Mouse (Mus musculus) stomach, embryonic 14.5 days (tissue): ENCODE measurements around the gene Twist2. TPM values are rescaled to one million over a fixed set of nuclear protein-coding genes. Genes with fewer than 3 reads are reported as not detected.

Source experiments
- ATAC-seq: fragments of 200-750 bp; cut with Nextera tagmentation; 2 replicates; pipeline ENCODE4 v1.8.0; 2017; ENCODE audit warnings: low read depth, moderate TSS enrichment; ENCODE audit not compliant: insufficient number of reproducible peaks, insufficient read depth, low FRiP score
- H3K27ac ChIP-seq: fragments of 300-500 bp; sonication (generic); 2 replicates; pipeline ENCODE4 v1.5.1; 2014; ENCODE audit warnings: mild to moderate bottlenecking, low read length, moderate library complexity, mixed read lengths
- H3K27me3 ChIP-seq: fragments of 300-500 bp; sonication (generic); 2 replicates; pipeline ENCODE4 v1.6.1; 2014; ENCODE audit warnings: low read length, control low read depth, mixed read lengths; ENCODE audit not compliant: control insufficient read depth, insufficient read depth
- H3K36me3 ChIP-seq: fragments of 300-500 bp; sonication (generic); 2 replicates; pipeline ENCODE4 v1.6.1; 2014; ENCODE audit warnings: mild to moderate bottlenecking, control low read depth, low read length, moderate library complexity, mixed read lengths; ENCODE audit not compliant: control insufficient read depth, insufficient read depth
- H3K4me1 ChIP-seq: fragments of 300-500 bp; sonication (generic); 2 replicates; pipeline ENCODE4 v1.6.1; 2014; ENCODE audit warnings: low read length, control low read depth, mixed read lengths; ENCODE audit not compliant: control insufficient read depth, insufficient read depth
- H3K4me2 ChIP-seq: fragments of 300-500 bp; sonication (generic); replicated peaks from 2 replicates; pipeline ENCODE4 v1.6.1; 2014; ENCODE audit warnings: low read depth, low read length, control low read depth
- H3K4me3 ChIP-seq: fragments of 300-500 bp; sonication (generic); 2 replicates; pipeline ENCODE4 v1.5.1; 2014; ENCODE audit warnings: low read depth, low read length, control low read depth
- H3K9ac ChIP-seq: fragments of 300-500 bp; sonication (generic); replicated peaks from 2 replicates; pipeline ENCODE4 v1.6.1; 2014; ENCODE audit warnings: low read depth, mild to moderate bottlenecking, control low read depth, low read length, moderate library complexity, mixed read lengths
- H3K9me3 ChIP-seq: fragments of 300-500 bp; sonication (generic); 2 replicates; pipeline ENCODE4 v1.6.1; 2016; ENCODE audit warnings: low read depth, low read length, control low read depth; ENCODE audit not compliant: control insufficient read depth
- whole genome bisulfite sequencing: fragments of 180-500 bp; shearing (Covaris S2); extraction: QIAGEN DNeasy Blood & Tissue Kit; methylation state at CpG from one replicate; pipeline ENCODE4 v1.1.7; 2014; 5-methylcytosine and 5-hydroxymethylcytosine counted together
- polyA plus RNA-seq: library from polyadenylated mRNA; unstranded; fragments of >200 nt; fragmentation: Nextera tagmentation; extraction: Ambion mirVana; gene quantifications from 2 replicates; pipeline ENCODE4 v1.2.1, GENCODE M21; 2014

The Twist2 gene
- polyA plus RNA-seq, 1 experiment from 2014 or later = 10.7 TPM

DNA sequence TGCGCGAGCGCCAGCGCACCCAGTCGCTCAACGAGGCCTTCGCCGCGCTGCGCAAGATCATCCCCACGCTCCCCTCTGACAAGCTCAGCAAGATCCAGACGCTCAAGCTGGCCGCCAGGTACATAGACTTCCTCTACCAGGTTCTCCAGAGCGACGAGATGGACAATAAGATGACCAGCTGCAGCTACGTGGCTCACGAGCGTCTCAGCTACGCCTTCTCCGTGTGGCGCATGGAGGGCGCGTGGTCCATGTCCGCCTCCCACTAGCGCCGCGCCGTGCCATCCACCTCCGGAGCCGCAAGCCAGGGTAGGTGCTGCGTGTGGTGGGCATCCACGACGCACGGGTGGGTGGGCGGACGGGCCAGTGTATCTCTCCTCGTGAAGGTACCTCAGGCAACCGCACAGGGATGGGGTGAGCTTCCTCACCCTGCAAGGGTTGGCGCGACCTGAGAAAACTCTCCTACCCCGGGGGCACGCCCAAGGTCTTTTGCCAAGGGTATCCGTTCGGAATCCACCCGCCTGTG is 644 bp downstream of the Twist2 start:
- H3K4me3 ChIP-seq = peak overlapping the region; percentile 52
- peak overlapping the region; percentile 58; the same call in 1 of the 2 replicates for H3K27ac ChIP-seq
- H3K4me2 ChIP-seq = peak overlapping the region; percentile 89
- 1% methylated on average over 45 of the region's 45 CpGs for WGBS
- H3K36me3 ChIP-seq = no peaks in the 10 kb centered on the region
- peaks cover 20% of the 10 kb centered on the region; the same call in 1 of the 2 replicates for H3K27me3 ChIP-seq
- no peaks in the 10 kb centered on the region for H3K9me3 ChIP-seq
- H3K4me1 ChIP-seq = peaks cover 7% of the 10 kb centered on the region; the same call in 1 of the 2 replicates
- no peak for ATAC-seq
- H3K9ac ChIP-seq = peak overlapping the region; percentile 45

DNA sequence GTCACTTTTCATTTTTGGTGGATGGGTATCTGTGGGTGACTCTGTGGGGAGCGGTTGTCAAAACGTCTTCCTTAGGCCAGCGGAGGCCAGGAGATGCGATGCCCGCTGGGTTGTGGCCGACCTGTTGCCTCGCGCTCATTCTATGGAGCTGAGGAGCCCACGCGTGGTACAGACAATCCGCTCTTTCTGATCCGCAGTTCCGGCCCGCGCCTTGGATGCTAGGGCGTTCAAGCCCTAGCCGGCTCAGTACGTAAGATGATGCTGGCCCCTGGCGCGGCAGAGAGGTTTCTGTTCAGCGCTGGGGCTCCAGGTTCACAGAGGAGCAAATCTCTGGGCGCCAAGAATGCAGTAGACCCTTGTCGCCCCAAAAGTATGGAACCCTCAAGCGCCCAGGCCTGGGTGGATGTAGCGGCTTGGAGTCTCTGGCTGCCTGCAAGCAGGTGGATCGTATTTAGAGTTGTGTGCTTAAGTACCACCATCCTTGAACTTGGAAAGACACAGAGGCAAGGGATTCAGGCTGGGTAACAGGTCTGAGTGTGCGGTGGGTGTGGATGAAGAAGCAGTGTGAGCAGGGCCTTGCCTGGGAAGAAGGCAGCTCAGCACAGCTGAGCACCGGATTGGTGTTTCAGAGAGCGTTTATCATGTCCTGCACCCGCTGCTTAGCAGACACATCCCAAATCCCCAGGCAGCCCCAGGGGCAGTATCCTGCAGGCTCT is 1.3 kb downstream of the Twist2 start:
- 0 out of 2 replicates have a peak overlapping the region, but pooled peaks have one; percentile 29 for H3K27ac ChIP-seq
- peak overlapping the region; percentile 89 for H3K4me2 ChIP-seq
- H3K4me3 ChIP-seq = peak overlapping the region; percentile 52
- H3K9ac ChIP-seq = peak overlapping the region; percentile 45; the same call in 1 of the 2 replicates
- no peaks in the 10 kb centered on the region for H3K36me3 ChIP-seq
- H3K27me3 ChIP-seq = peaks cover 20% of the 10 kb centered on the region; the same call in 1 of the 2 replicates
- WGBS = 7% methylated on average over 30 of the region's 30 CpGs
- H3K4me1 ChIP-seq = peaks cover 7% of the 10 kb centered on the region; the same call in 1 of the 2 replicates
- ATAC-seq = no peak
- H3K9me3 ChIP-seq = no peaks in the 10 kb centered on the region

DNA sequence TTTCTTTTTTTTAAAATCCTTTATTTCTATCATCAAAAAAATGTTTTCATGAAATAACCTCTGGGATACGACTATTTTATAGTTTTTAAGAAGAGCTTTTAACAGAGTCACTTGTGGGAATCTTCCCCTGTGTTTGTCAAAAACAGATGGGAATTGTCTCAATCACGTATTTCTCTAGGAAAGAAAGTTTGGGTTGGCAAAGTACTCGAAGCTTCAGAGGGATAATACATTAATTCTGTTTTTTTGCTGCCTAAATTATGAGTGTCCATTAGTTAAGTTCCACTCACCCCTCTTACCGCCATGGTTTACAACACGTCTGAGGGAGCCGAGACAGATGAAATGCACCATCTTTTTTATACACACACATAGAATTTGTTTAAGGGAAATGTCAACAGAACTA is 2.2 kb downstream of the Twist2 start:
- Histone ChIP-seq H3K4me2 (0 out of 2 replicates have a peak overlapping the region, but pooled peaks have one; percentile 12), H3K4me3 (peak overlapping the region; percentile 52; the same call in 1 of the 2 replicates), H3K27ac (no peak overlapping the region), H3K9ac (no peak overlapping the region), H3K4me1 (peaks cover 7% of the 10 kb centered on the region; the same call in 1 of the 2 replicates), H3K27me3 (peaks cover 20% of the 10 kb centered on the region; the same call in 1 of the 2 replicates), H3K9me3 (no peaks in the 10 kb centered on the region), H3K36me3 (no peaks in the 10 kb centered on the region)
- no peak for ATAC-seq
- 28% methylated on average over 6 of the region's 6 CpGs for WGBS

DNA sequence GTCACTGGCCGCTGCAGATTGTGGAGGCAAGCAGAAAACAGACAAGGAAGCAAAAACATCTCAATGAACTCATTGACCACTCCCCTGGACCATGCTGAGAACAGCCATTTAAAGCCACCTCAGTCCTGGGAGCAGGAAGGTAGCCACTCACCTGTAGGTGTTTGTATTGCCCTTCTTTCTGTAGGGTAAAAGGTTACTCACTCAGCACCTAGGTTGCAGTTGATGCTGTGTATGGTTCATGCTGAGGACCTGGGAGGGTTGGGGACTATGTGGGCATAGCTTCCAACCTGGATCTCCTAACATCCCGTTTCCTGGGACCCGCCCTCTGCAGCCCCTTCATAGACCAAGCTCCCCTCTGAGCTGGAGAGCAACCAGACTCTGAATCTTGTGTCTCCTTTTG is 14.8 kb downstream of the Twist2 start:
- 72% methylated on average over 3 of the region's 3 CpGs for WGBS
- no peaks in the 10 kb centered on the region for H3K9me3 ChIP-seq
- H3K4me2 ChIP-seq = no peak overlapping the region
- no peak overlapping the region for H3K4me3 ChIP-seq
- no peak for ATAC-seq
- no peaks in the 10 kb centered on the region for H3K27me3 ChIP-seq
- peaks cover 3% of the 10 kb centered on the region; the same call in 1 of the 2 replicates for H3K4me1 ChIP-seq
- no peaks in the 10 kb centered on the region for H3K36me3 ChIP-seq
- no peak overlapping the region for H3K9ac ChIP-seq
- no peak overlapping the region for H3K27ac ChIP-seq

DNA sequence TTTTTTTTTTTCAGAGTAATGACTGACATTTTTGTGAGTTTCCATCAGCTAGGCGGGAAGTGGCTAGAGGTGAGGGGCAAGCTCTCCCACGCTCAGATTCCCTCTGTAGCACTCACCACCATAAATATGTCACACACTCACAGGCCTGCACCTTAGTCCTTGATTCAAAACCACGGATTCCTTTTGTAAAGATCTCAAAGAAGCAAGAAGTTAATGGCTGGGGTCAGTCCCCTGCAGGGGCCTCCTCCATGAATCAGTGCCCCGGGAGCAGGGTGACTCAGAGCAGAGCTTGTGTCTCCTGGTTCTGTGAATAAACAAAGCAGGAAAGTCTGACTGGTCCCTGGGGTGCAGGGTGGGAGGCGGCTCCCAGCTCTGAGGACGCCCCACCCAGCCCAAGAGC is 15.3 kb downstream of the Twist2 start:
- Histone ChIP-seq H3K36me3 (no peaks in the 10 kb centered on the region), H3K9ac (no peak overlapping the region), H3K27ac (no peak overlapping the region), H3K27me3 (no peaks in the 10 kb centered on the region), H3K4me2 (no peak overlapping the region), H3K4me3 (no peak overlapping the region), H3K4me1 (peaks cover 3% of the 10 kb centered on the region; the same call in 1 of the 2 replicates), H3K9me3 (no peaks in the 10 kb centered on the region)
- ATAC-seq = peak; percentile 80; the same call in 1 of the 2 replicates
- 13% methylated on average over 6 of the region's 6 CpGs for WGBS

DNA sequence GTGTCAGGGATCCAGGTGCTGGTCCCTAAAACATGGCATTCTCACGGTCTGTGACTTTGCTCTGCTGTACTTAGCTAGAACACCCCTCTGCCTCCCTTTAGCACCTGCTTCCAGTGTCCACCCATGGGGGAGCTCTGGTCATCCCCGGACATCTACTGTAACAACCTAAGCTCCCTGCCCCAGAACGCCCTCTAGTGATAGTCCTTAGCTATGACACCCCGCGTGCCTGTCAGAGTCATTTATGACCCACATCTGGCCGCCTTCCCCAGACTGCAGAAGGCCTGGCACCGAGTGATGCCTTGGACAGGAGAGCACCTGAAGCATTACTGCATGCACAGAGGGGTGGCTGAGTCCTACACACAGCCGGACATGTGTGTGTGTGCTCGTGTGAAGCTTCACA is 18.0 kb downstream of the Twist2 start:
- H3K36me3 ChIP-seq = no peaks in the 10 kb centered on the region

DNA sequence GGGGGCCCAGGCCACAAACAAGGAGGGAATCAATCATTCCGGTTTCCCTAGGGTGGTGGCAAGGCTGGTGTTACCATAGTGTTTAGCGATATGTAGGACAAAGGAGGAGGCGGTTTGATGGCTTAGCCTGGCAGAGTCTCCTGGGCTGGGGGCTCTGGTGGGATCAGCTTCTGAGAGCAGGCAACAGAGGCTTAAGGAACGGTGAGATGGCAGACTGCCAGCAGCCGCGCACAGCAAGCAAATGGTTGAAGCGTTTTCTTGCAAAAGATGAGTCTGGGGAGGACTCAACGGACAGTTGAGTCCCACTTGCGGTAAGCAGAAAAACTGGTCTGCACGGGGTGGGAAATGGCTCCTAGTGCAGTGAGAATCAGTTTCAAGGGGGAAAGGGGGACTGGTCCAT is 19.3 kb downstream of the Twist2 start:
- WGBS = 57% methylated on average over 10 of the region's 10 CpGs

More for the DNA sequence above, 18.0 kb downstream of the Twist2 start:
- H3K4me2 ChIP-seq = no peak overlapping the region
- WGBS = 66% methylated on average over 9 of the region's 9 CpGs
- peaks cover 3% of the 10 kb centered on the region; the same call in 1 of the 2 replicates for H3K4me1 ChIP-seq
- no peaks in the 10 kb centered on the region for H3K9me3 ChIP-seq
- no peaks in the 10 kb centered on the region for H3K27me3 ChIP-seq
- ATAC-seq = no peak
- H3K9ac ChIP-seq = no peak overlapping the region
- H3K27ac ChIP-seq = no peak overlapping the region
- no peak overlapping the region for H3K4me3 ChIP-seq

DNA sequence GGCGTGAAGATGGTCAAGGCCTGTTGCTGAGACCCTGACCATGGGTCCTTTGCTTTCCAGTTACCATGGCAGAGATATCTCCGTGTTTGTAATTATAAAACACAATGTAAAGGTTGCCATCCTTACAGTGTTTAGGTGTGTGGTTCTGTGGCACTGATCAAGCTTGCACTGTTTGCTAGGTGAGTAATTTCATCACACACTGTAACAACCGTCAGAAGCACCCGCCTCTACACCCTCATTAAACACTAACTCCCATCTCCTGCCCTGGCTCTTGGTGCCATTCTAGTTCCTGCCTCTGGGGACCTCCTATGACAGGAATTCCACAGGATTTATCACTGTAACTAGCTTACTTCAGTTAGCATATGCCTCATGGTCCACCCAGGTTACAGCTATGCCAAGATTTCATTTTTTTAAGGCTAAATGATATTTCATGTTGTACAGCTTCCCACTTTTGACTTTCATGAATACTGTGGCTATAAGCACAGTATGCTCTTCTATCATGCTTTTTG is 21.1 kb downstream of the Twist2 start:
- no peak overlapping the region for H3K27ac ChIP-seq
- ATAC-seq = no peak
- H3K9me3 ChIP-seq = no peaks in the 10 kb centered on the region
- no peaks in the 10 kb centered on the region for H3K36me3 ChIP-seq
- no peak overlapping the region for H3K4me3 ChIP-seq
- peaks cover 8% of the 10 kb centered on the region; the same call in 1 of the 2 replicates for H3K4me1 ChIP-seq
- no peak overlapping the region for H3K9ac ChIP-seq
- no peaks in the 10 kb centered on the region for H3K27me3 ChIP-seq
- 88% methylated on average over 4 of the region's 4 CpGs for WGBS
- H3K4me2 ChIP-seq = no peak overlapping the region

More for the DNA sequence above, 19.3 kb downstream of the Twist2 start:
- Histone ChIP-seq H3K27me3 (no peaks in the 10 kb centered on the region), H3K36me3 (no peaks in the 10 kb centered on the region), H3K4me1 (peaks cover 3% of the 10 kb centered on the region; the same call in 1 of the 2 replicates), H3K4me2 (no peak overlapping the region), H3K9me3 (no peaks in the 10 kb centered on the region), H3K27ac (no peak overlapping the region), H3K4me3 (no peak overlapping the region), H3K9ac (no peak overlapping the region)
- ATAC-seq = no peak
